Comparison of ENCODE assay signal across 15 mouse cellular contexts in the genomic region with DNA sequence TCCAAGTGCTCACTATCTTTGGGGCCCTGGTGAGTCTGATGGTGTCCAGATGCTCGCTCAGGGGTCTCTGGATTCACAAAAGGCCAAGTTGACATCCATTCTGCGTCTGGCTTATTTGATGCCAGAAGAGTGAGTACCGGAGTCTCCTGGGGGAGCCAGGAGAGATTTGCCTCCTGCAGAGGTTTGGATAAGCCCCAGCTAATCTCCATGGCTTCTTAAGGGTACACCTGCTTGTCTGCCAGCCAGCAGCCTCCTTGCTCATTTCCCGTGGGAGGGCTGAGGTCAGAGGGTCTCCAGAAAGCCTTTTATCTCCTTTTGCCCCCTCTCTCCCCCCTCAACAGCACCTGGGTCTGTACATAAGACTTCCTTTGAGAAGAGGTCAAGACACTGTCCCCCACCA.
A peak's percentile ranks its signal among the peaks of the same experiment; 100 is the strongest.
DNase-seq lines count a peak whose midpoint lies in the region; ATAC-seq lines count a peak whose summit lies in the region.
"Had no signal": no experiment of that assay in that cellular context is flagged by ENCODE, and none has a peak within 500 bp of the region (broad histone marks: within the 10 kb centered on the region; RNA-seq: fewer than 3 reads in every experiment).

No protein-coding gene starts in this region.

- DNase-seq in hindbrain, embryonic 11.5 days (ENCODE audit: low spot score) = no peak
- peak; percentile 31 for DNase-seq in embryo, embryonic 9.5 days (ENCODE audit: extremely low spot score)
- DNase-seq in Muller cell, postnatal 12 days (ENCODE audit: inconsistent ontology term) = no peak
- DNase-seq in liver, embryonic 11.5 days (ENCODE audit: low spot score) = no peak
- DNase-seq: adrenal gland, postnatal 10 days; cerebellum, adult 2 months; gastrocnemius, postnatal 25 days; kidney, adult 2 months; kidney, postnatal 4 days; liver; lung, embryonic 14.5 days; right cerebral cortex, postnatal 4 days had no signal

- no peaks in the 10 kb centered on the region for H3K27me3 ChIP-seq in hindbrain, embryonic 12.5 days
- no peaks in the 10 kb centered on the region for H3K27me3 ChIP-seq in hindbrain, embryonic 11.5 days (ENCODE audit: control insufficient read depth, insufficient read depth, low read length)
- no peaks in the 10 kb centered on the region for H3K27me3 ChIP-seq in limb, embryonic 12.5 days
- H3K27me3 ChIP-seq in neural tube, embryonic 15.5 days (replicated peaks) = no peaks in the 10 kb centered on the region
- H3K27me3 ChIP-seq in liver, embryonic 11.5 days (replicated peaks; ENCODE audit: control insufficient read depth, insufficient read depth, low read length) = no peaks in the 10 kb centered on the region

- no peak for ATAC-seq in hindbrain, embryonic 12.5 days (ENCODE audit: low FRiP score)
- ATAC-seq in hindbrain, embryonic 11.5 days (ENCODE audit: low FRiP score) = no peak
- ATAC-seq in limb, embryonic 12.5 days (ENCODE audit: insufficient number of reproducible peaks, insufficient read depth, low FRiP score, low TSS enrichment, low read depth) = no peak
- no peak for ATAC-seq in neural tube, embryonic 15.5 days (ENCODE audit: low FRiP score)
- ATAC-seq in liver, embryonic 11.5 days (replicated peaks; ENCODE audit: low FRiP score) = no peak

- 21% methylated on average over 4 of the region's 4 CpGs for WGBS in hindbrain, embryonic 12.5 days
- 27% methylated on average over 4 of the region's 4 CpGs for WGBS in hindbrain, embryonic 11.5 days
- 21% methylated on average over 4 of the region's 4 CpGs for WGBS in limb, embryonic 12.5 days
- WGBS in neural tube, embryonic 15.5 days = 30% methylated on average over 4 of the region's 4 CpGs
- 31% methylated on average over 4 of the region's 4 CpGs for WGBS in liver, embryonic 11.5 days

- peaks cover 36% of the 10 kb centered on the region for H3K36me3 ChIP-seq in hindbrain, embryonic 12.5 days
- H3K36me3 ChIP-seq in hindbrain, embryonic 11.5 days (ENCODE audit: control insufficient read depth, insufficient read depth, low read length) = peaks cover 9% of the 10 kb centered on the region
- H3K36me3 ChIP-seq in limb, embryonic 12.5 days = 0 out of 2 replicates have a peak, but pooled peaks cover 6% of the 10 kb centered on the region
- peaks cover 13% of the 10 kb centered on the region for H3K36me3 ChIP-seq in neural tube, embryonic 15.5 days
- no peaks in the 10 kb centered on the region for H3K36me3 ChIP-seq in liver, embryonic 11.5 days (ENCODE audit: control insufficient read depth, insufficient read depth, low read length)

- H3K4me1 ChIP-seq in hindbrain, embryonic 12.5 days = peaks cover 24% of the 10 kb centered on the region
- H3K4me1 ChIP-seq in hindbrain, embryonic 11.5 days (replicated peaks; ENCODE audit: control insufficient read depth, insufficient read depth, low read length) = no peaks in the 10 kb centered on the region; the same call in 1 of the 2 replicates
- peaks cover 10% of the 10 kb centered on the region; the same call in 1 of the 2 replicates for H3K4me1 ChIP-seq in limb, embryonic 12.5 days (replicated peaks)
- H3K4me1 ChIP-seq in neural tube, embryonic 15.5 days = peaks cover 13% of the 10 kb centered on the region; the same call in 1 of the 2 replicates
- no peaks in the 10 kb centered on the region for H3K4me1 ChIP-seq in liver, embryonic 11.5 days (replicated peaks; ENCODE audit: control insufficient read depth, insufficient read depth, low read length)

- no peak overlapping the region for H3K9ac ChIP-seq in hindbrain, embryonic 12.5 days
- H3K9ac ChIP-seq in hindbrain, embryonic 11.5 days (ENCODE audit: low read depth, low read length) = no peak overlapping the region
- no peak overlapping the region for H3K9ac ChIP-seq in limb, embryonic 12.5 days (replicated peaks)
- no peak overlapping the region for H3K9ac ChIP-seq in neural tube, embryonic 15.5 days (replicated peaks)
- no peak overlapping the region for H3K9ac ChIP-seq in liver, embryonic 11.5 days (ENCODE audit: low read depth, low read length)
- H3K9ac ChIP-seq: lung, embryonic 14.5 days had no signal

- no peaks in the 10 kb centered on the region for H3K9me3 ChIP-seq in hindbrain, embryonic 12.5 days (replicated peaks)
- no peaks in the 10 kb centered on the region for H3K9me3 ChIP-seq in hindbrain, embryonic 11.5 days (ENCODE audit: control insufficient read depth, low read length)
- H3K9me3 ChIP-seq in limb, embryonic 12.5 days = no peaks in the 10 kb centered on the region
- H3K9me3 ChIP-seq in neural tube, embryonic 15.5 days (replicated peaks) = no peaks in the 10 kb centered on the region
- no peaks in the 10 kb centered on the region for H3K9me3 ChIP-seq in liver, embryonic 11.5 days (ENCODE audit: control insufficient read depth, low read length)

- H3K4me2 ChIP-seq in hindbrain, embryonic 12.5 days (replicated peaks) = no peak overlapping the region
- H3K4me2 ChIP-seq in hindbrain, embryonic 11.5 days (replicated peaks; ENCODE audit: low read depth, low read length) = no peak overlapping the region
- H3K4me2 ChIP-seq in limb, embryonic 12.5 days = no peak overlapping the region
- no peak overlapping the region for H3K4me2 ChIP-seq in neural tube, embryonic 15.5 days
- no peak overlapping the region for H3K4me2 ChIP-seq in liver, embryonic 11.5 days
- H3K4me2 ChIP-seq: lung, embryonic 14.5 days had no signal

- no peak overlapping the region for H3K4me3 ChIP-seq in hindbrain, embryonic 12.5 days
- H3K4me3 ChIP-seq in hindbrain, embryonic 11.5 days (ENCODE audit: low read depth, low read length) = no peak overlapping the region
- no peak overlapping the region for H3K4me3 ChIP-seq in limb, embryonic 12.5 days (replicated peaks)
- no peak overlapping the region for H3K4me3 ChIP-seq in neural tube, embryonic 15.5 days (replicated peaks)
- no peak overlapping the region for H3K4me3 ChIP-seq in liver, embryonic 11.5 days (ENCODE audit: low read depth, low read length)

- H3K27ac ChIP-seq in hindbrain, embryonic 12.5 days = peak overlapping the region; percentile 40; the same call in 1 of the 2 replicates
- H3K27ac ChIP-seq in hindbrain, embryonic 11.5 days (ENCODE audit: low read depth, low read length) = no peak overlapping the region
- peak overlapping the region; percentile 50; the same call in 1 of the 2 replicates for H3K27ac ChIP-seq in limb, embryonic 12.5 days
- H3K27ac ChIP-seq in neural tube, embryonic 15.5 days (replicated peaks) = 0 out of 2 replicates have a peak overlapping the region, but pooled peaks have one; percentile 65
- H3K27ac ChIP-seq in liver, embryonic 11.5 days (ENCODE audit: low read depth, low read length) = no peak overlapping the region

Comparison
In these comparisons a context has a peak if more than half of its experiments do, and no peak if none do; other contexts are left out.
1. H3K27ac ChIP-seq: peak in hindbrain, embryonic 12.5 days (single experiment), limb, embryonic 12.5 days (single experiment) and neural tube, embryonic 15.5 days (single experiment); none in hindbrain, embryonic 11.5 days (single experiment) and liver, embryonic 11.5 days (single experiment).